Mouse (Mus musculus): ENCODE measurements at regions not wholly inside any gene's neighbourhood (a gene's known extent, or its start where the extent isn't known, plus 50 kb on each side); places are given as distances from the start of the nearest gene placed in this dataset.

DNA sequence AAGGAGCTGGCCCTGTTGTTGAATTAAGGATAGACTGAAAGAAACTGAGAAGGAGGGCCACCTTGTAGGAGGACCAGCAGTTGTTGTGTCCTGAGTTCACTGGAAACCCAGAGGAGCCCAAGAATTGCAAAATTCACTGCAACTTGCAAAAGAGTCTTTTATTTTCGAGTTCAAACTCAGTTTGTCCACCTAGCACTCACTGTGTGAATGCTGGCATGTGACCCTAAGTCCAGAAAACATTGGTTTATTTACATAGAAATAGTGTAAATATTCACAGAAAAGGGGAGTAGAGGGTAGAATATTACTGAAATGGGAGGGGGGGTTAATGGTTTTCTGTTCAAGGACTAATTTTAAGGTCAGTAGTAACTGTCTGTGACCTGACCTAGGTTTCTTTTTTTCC is 394.7 kb downstream of the 4933405O20Rik start:
- DNase-seq, result no peak

- peak in 1 of 2 experiments; percentile 2 for DNase-seq
Measured at GRCm38 (mm10) chr7:51041899-51042667, 443.1 kb downstream of the 4933405O20Rik start.

DNA sequence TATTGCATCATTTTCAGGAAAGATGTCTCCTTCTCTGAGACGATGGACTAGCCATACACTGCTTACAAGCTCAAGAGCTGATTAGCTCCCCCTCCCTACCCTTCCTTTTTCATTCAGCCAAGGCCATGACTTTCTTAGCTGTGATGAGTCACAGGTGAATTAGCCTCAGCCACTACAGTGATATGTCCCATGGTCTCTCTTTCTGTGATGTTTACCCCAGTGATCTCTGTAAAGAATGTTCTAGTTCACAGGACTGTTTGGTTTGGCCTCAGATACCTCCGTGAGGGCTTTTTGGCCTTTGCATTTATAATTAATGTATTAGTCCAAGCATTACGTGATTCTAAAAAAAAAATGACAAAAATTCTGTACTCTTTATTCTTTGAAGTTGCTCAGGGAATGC is 452.5 kb downstream of the 4933405O20Rik start:
- DNase-seq, result no peak

DNA sequence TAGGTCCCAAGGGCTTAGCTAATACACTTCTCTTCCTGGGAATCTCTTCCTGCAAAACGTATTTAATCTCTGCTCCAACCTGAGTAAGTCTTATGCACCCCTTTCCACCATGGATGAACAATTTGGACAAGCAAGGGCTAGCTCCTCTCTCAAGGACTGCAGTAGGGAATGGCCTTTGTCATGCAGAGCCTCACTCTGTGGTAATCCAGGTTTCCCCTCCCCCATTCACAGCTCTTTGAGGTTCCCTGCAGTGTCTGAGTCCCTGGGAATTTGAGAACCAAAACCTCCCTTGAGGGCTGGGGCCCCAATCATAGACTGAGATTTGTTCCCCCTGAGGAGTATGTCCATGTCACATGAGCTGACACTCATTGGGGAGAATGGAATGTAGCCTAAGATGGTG is 442.5 kb upstream of the Ano5 start:
- no peak for DNase-seq

DNA sequence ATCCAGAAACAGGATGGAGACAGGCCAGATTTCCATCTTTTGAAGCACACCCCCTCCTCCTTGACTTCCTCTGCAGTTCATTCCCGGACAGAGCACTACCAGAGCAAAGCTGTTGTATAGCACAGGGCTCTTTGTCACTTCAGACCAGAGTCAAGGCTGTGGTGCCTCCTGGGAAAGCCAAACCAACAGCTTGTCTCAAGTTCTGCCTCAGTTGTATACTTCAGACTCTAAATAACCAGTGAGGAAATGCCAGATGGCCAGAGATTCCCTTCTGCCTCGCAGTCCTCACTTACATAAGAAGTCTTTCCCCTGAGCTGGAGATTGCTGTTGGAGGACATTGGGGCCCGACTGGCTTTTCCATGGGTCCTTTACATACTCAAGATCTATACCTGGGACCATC is 417.1 kb upstream of the Ano5 start:
- DNase-seq, result no peak

DNA sequence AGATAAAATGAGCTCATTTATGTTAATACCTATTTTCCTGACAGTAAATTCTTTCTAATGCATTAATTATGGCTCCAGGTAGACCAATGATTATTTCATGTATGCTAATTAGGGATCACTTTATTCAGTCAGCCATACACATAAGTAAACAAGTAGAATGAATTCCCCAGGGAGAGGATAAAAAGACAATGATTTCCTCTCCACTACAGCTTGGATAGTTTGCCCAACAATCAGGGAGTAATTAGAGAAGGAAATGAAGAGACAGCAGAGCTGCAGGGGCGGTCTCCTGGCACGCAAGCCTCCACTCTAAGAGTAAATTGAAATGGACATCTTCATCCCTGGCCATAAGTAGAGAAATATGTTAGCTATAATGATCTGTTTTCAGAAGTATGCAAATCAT is 409.7 kb upstream of the Ano5 start:
- no peak for DNase-seq

GRCm38 (mm10) chr7:51140796-51141195 is 370.0 kb upstream of the Ano5 start:
- DNase-seq, result no peak

DNA sequence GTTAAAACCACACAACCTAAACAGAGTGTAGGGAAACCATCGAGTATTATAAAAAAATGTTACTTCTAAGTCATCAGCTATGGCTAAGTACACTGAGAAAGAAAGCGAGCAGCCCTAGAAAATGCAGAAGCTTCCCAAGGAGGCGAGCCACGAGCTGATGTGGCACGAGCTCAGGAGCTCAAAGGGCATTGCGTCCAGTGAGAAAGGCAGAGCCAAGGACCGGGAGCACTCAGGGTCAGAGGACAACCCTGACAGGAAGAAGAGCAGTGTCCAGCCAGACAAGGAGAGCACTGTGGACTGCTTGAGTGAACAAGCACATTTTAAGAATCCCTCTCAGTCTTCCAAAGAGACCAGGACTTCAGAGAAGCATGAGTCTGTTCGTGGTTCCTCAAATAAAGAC is 335.6 kb upstream of the Ano5 start:
- DNase-seq, result no peak

GRCm38 (mm10) chr7:51215487-51216232 is 295.2 kb upstream of the Ano5 start:
- no peak for DNase-seq

- no peak for DNase-seq
Measured at GRCm38 (mm10) chr7:51216233-51216605, 294.6 kb upstream of the Ano5 start.

DNA sequence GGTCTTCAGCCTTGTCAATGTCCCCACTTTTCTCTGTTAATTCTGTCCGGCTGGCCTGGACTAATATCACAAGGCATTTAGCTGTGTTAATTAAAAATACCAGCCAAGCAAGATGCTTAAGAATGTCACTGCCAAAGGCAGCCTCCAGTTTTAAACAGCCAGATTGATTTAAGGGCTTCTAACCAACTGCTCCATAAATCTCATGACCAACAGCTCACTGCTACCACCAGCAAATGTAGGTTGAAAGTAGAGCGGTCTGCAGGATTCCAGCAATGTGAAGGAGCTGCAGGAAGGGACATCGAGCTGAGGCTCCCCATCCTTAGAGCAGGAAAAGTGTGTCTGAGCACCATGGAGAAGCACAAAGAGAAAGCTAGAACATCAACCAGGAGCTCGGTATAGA is 289.5 kb upstream of the Ano5 start:
- peak; percentile 32 to 63 for DNase-seq

DNA sequence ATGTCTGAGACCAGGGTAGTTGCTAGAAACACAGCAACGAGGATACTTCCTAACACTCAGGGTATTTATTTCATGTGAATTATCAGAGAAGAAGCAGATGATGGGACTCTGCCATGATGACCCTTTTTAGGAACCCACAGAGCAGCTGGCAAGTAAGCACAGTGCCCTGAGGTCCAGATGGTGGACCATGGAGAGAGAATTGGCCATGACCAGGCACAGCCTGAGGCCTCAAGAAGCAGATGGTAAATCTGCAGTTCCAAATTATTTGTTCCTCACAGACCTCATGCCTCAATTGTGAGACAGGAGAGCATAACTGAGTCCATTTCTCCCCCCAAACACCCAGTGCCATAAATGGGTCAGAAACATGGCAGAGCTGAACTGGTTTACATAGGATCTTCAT is 289.0 kb upstream of the Ano5 start:
- peak; percentile 76 to 84 for DNase-seq

DNA sequence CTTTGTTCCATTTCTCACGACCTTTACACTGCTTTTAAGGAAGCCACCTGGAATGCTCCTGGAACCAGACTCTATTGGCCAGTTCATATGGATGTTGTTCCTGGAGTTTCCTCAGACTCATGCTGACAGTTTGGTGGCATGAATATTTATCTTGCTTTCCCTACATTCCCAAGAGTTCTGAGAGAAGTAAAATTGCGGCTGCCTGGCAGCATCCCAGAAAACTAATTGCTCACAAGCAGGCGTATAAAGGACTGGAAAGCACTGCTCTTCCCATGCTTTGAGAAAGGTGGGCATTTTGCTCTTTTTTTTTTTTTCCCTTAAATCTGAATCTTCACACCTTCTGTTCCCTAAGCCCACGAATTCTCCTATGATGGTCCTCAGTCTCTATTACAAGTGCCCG is 283.7 kb upstream of the Ano5 start:
- no peak for DNase-seq

GRCm38 (mm10) chr7:51234616-51235015 is 276.2 kb upstream of the Ano5 start:
- DNase-seq, result peak; percentile 37 to 52

DNA sequence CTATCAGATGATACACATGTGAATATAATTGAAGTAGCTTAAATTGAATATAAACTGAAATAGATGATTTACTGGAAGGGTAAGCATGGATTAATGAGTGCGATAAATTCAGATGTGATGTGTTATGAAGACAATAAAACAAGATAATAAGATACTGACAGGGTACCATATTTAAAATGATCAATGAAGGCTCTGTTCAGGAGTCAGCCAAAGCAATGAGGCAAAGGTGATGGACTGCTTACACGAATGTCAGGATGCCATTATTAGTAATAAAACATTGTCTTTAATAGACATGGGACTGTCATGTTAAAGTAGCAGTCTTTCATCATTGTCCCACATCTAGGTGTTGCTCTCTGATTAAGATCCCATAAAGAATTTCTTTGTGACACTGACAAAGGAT is 263.1 kb upstream of the Ano5 start:
- DNase-seq, result no peak

DNA sequence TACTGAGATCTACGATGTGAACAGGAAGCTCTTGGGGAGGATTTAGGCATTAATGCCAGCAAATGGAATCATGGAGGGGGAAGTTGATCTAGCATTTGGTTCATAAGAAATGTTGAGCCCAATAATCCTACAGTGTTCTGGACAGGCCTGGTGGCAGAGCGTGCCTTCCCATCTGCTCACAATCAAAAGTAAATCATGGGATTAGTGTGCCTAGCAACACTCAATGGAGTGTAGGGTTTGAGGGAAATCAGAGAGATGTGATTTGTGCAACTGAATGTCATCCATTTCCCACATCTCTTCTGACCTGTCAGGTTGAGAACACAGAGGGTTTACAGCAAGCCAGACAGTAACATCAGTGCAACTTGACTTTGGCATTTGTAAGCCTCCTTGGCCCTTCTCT is 256.4 kb upstream of the Ano5 start:
- DNase-seq, result peak in 1 of 2 experiments; percentile 29

DNA sequence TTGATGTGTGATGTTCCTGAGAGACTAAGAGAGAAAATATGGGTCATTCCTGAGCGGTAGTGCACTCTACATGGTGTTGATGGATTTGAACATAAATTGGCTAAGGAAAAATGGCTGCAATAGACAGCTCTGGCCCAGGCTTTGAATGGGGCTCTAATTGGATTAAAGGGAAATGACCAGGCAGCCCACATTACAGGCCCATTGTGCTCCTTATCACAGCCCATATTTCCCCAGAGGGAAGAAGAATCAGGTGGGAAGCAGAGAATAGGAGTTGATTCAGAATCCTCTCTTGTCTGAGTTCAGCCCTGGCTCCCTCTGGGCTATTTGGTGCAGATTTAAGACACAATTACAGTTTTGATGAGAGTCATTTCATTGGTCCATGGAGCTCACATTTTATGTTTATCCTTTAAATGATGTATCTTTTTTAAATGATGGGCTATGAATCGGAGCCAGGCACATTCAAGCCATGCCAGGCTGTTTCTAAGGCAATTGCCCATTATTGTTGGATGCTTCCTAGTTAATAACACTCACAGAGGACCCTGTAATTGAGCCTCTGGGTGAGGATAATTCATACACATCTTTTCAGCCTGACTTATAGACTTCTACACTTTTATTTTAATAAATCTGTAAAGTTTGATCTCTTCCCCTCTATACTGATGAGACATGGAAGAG is 251.5 kb upstream of the Ano5 start:
- no peak for DNase-seq

DNA sequence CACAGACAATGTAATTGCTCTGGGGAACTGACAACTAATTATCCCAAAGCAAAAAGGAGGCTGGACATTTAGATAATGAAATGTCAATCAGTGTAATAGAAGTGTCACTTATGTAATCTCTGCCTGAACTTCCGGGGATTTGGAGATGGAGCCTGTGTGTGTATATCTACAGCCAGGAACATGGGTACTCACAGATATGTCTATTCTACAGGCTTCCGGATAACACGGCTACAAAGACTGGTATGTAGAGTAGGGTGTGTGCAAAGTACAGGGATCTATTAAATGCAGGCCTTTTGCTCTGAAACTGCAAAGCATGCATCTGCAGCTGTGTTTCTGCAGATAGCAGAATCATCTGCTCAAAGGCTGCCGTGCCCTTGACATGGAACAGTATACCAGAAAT is 246.7 kb upstream of the Ano5 start:
- no peak for DNase-seq

DNA sequence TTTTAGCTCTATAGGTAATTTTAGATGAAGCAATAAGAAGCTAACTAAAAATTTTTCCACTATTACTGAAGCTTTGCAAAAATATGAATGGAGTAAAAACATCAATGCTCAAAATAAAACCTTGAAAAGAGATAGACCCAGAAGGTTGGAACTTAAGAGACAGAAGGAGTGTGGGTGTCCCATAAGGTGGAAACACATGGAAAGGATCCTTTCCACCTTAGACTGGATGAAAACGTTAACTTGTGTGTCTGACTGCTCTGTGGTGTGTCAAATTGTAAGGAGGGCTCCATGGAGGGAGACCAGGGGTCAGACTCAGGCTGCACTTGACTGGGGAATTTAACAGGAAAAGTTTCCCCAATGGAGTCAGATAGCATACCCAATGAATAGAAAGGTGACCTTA is 244.9 kb upstream of the Ano5 start:
- DNase-seq, result no peak

DNA sequence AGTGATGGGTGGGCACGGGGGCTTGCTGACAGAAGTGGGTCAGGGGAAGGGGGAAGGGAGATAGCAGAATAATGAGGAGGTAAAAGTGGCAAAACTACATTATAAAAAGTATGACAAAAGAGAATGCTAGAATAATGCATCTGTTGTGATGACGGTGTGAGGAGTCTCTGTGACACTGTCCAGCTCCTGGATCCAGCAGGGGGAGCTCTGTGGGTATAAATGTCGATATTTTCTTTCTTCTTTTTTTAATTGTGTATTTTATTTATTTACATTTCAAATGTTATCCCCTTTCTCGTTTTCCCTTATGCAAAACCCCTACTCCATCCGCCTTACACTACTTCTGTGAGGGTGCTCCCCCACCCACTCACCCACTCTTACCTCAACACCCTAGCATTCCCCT is 243.9 kb upstream of the Ano5 start:
- no peak for DNase-seq

GRCm38 (mm10) chr7:51268743-51269142 is 242.1 kb upstream of the Ano5 start:
- no peak for DNase-seq

GRCm38 (mm10) chr7:51270531-51271090 is 240.2 kb upstream of the Ano5 start:
- peak; percentile 91 to 95 for DNase-seq

DNA sequence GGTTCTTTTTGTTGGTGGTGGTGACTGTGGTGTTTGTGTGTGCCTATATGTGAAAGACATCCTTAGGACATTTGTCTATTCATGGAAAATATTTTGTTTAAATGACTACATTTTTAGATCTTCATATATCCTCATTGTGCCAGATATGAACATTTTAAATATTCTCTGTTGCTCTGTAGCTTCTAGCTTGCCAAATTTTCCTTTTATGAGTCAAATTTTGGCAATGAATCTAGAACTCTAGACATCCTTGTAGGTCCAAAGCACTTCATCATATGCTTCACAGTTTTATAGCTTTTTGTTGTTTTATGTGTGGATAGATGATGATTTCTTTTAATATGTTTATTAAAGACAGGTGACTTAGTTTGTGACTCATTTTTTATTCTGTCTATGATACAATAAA is 229.4 kb upstream of the Ano5 start:
- DNase-seq, result no peak

- DNase-seq, result no peak
Measured at GRCm38 (mm10) chr7:51300238-51300637, 210.6 kb upstream of the Ano5 start.
